Mouse (Mus musculus) thymus, postnatal 14 days (tissue): ENCODE measurements around the gene Nuak2.
"Not testable (repeated sequence)": the region's sequence is repeated elsewhere in the genome, so short reads cannot be mapped to it uniquely, and the experiment has no call there.

Source experiments
- DNase-seq: peaks from one replicate; pipeline ENCODE4 v3.0.0; 2021

The Nuak2 gene

GRCm38 (mm10) chr1:132315889-132316624 is at the start of gene Nuak2:
Gene Nuak2 (plus strand): TSS chr1:132316126.
- peak; percentile 86 for DNase-seq

GRCm38 (mm10) chr1:132266791-132267557 is 49.0 kb upstream of the Nuak2 start:
- no peak for DNase-seq

- no peak for DNase-seq
These were observed 48.0 kb upstream of the Nuak2 start for GRCm38 (mm10) chr1:132267959-132268358.

- DNase-seq = no peak
These were observed 47.4 kb upstream of the Nuak2 start for GRCm38 (mm10) chr1:132268418-132269060.

- no peak for DNase-seq
These were observed 44.7 kb upstream of the Nuak2 start for GRCm38 (mm10) chr1:132271237-132271636.

GRCm38 (mm10) chr1:132276694-132277093 is 39.2 kb upstream of the Nuak2 start:
- no peak for DNase-seq

- no peak for DNase-seq
These were observed 38.8 kb upstream of the Nuak2 start for GRCm38 (mm10) chr1:132277124-132277523.

- not testable (repeated sequence) for DNase-seq
These were observed 35.3 kb upstream of the Nuak2 start for GRCm38 (mm10) chr1:132280636-132281035.

- no peak for DNase-seq
These were observed 34.3 kb upstream of the Nuak2 start for GRCm38 (mm10) chr1:132281523-132282176.

GRCm38 (mm10) chr1:132282177-132282536 is 33.8 kb upstream of the Nuak2 start:
- no peak for DNase-seq

- DNase-seq = no peak
These were observed 32.9 kb upstream of the Nuak2 start for GRCm38 (mm10) chr1:132283018-132283417.

GRCm38 (mm10) chr1:132286735-132287134 is 29.2 kb upstream of the Nuak2 start:
- no peak for DNase-seq

GRCm38 (mm10) chr1:132287445-132287844 is 28.5 kb upstream of the Nuak2 start:
- DNase-seq = no peak

- DNase-seq = no peak
These were observed 27.9 kb upstream of the Nuak2 start for GRCm38 (mm10) chr1:132287991-132288451.

GRCm38 (mm10) chr1:132289965-132290364 is 26.0 kb upstream of the Nuak2 start:
- DNase-seq = no peak

- no peak for DNase-seq
These were observed 24.8 kb upstream of the Nuak2 start for GRCm38 (mm10) chr1:132290921-132291675.

GRCm38 (mm10) chr1:132291706-132292105 is 24.2 kb upstream of the Nuak2 start:
- DNase-seq = no peak

- no peak for DNase-seq
These were observed 23.4 kb upstream of the Nuak2 start for GRCm38 (mm10) chr1:132292318-132293129.

- DNase-seq = no peak
These were observed 20.4 kb upstream of the Nuak2 start for GRCm38 (mm10) chr1:132295506-132295905.

- DNase-seq = no peak
These were observed 19.9 kb upstream of the Nuak2 start for GRCm38 (mm10) chr1:132296051-132296450.

- no peak for DNase-seq
These were observed 17.5 kb upstream of the Nuak2 start, which contains the start of gene Klhdc8a for GRCm38 (mm10) chr1:132298425-132298800. Gene Klhdc8a (plus strand): TSS chr1:132298626.
